Mouse (Mus musculus) ES-E14 (cell line): ENCODE data around the gene Plac8.

ENCODE experiments used
- MAFK ChIP-seq: IDR thresholded peaks from 2 replicates; pipeline ENCODE4 v1.6.1; 2014; ENCODE audit warnings: mild to moderate bottlenecking, low read depth, low read length, inconsistent platforms; ENCODE audit not compliant: insufficient read depth
- ZC3H11A ChIP-seq: IDR thresholded peaks from 2 replicates; pipeline ENCODE4 v1.6.1; 2012; ENCODE audit warnings: low read depth, mild to moderate bottlenecking, inconsistent platforms, low read length, borderline replicate concordance
- ZNF384 ChIP-seq: IDR thresholded peaks from 2 replicates; pipeline ENCODE4 v1.6.1; 2012; ENCODE audit warnings: low read depth, low read length, inconsistent platforms

- TF ChIP-seq ZNF384 (no peak), ZC3H11A (no peak), MAFK (no peak)
These were observed 9.8 kb upstream of the Plac8 start for GRCm38 (mm10) chr5:100581622-100582434.
